Mouse (Mus musculus) thymus, postnatal 14 days (tissue): Measurements from ENCODE around the gene Iffo2.

Experiments
- DNase-seq: peaks from one replicate; pipeline ENCODE4 v3.0.0; 2021

The Iffo2 gene

GRCm38 (mm10) chr4:139650086-139650743 is 119.9 kb downstream of the Iffo2 start:
- no peak for DNase-seq

DNA sequence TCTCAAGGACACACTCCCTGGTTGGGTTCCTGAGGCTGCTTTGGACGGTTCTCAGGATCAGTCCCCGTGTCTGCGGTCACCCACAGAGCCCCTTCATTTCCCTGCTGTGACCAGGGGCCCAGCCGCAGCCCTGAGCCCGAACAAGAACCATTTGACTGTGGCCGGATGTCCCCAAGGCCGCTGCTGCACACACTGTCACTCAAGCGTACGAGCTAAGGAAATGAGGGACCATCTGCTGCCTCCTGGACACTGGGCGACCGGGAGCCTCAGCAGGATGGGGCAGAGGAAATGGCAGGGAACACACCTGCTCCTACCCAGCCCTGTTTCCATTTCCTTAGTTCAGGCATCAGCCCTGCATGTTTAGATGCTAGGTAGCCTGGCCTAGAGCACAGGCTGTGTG is 120.6 kb downstream of the Iffo2 start:
- no peak for DNase-seq

- DNase-seq, result no peak
Observed at GRCm38 (mm10) chr4:139653238-139653637, 122.9 kb downstream of the Iffo2 start, which contains the start of gene Tas1r2. Gene Tas1r2, plus strand, starts transcription at chr4:139653538.

- no peak for DNase-seq
Observed at GRCm38 (mm10) chr4:139661897-139662296, 131.5 kb downstream of the Iffo2 start.

DNA sequence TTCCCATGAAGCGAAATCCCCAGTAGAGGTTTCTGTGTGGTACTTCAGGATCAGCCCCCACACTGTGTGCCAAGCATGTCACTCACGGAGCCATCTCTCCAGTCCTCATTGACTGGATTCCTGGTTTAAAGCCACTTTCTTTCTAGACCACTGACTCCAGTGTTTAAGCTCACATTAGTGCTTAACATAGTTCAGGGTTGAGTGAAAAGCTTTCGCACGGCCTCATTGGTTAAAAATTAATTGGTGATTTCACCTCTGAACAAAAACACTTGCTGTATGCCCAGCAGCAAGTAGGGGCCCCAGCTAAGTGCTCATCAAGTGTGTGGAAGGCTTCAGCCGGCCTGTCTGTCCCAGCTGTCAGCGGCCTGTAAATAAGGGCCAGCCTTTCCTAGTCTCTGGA is 137.3 kb downstream of the Iffo2 start:
- DNase-seq, result no peak

DNA sequence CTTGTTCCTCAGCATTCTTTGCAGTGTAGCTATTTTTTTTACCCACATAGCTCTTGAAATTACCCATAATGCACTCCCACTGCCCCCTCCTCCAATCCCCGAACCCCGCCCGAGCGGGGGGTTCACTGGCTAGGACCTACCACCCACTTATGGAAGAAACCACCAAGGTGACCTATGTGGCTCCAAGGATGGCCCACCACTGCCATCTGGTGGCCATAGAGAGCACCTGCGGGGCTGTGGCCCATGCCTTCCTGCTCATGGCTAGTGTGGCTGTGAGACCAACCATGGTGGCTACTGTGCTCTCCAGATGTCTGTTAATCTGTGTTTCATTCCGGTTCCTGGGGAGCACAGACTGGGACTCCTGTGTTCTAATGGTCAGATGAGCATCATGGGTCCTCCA is 139.5 kb downstream of the Iffo2 start:
- peak; percentile 60 for DNase-seq
